Mouse (Mus musculus) ES-E14 (cell line): ENCODE measurements around the gene Steap2. TPM values are rescaled to one million over a fixed set of nuclear protein-coding genes. Genes with fewer than 3 reads are reported as not detected.

ENCODE experiments used
- DNase-seq: peaks from one replicate; pipeline ENCODE4 v3.0.0-alpha.2; 2013; ENCODE audit warnings: low read depth, low spot score
- H3K27ac ChIP-seq: 2 replicates; pipeline ENCODE4 v1.5.1; 2012; ENCODE audit warnings: low read depth, mild to moderate bottlenecking, low read length, moderate library complexity, mixed read lengths; ENCODE audit not compliant: poor library complexity, insufficient read depth, severe bottlenecking
- H3K36me3 ChIP-seq: 2 replicates; pipeline ENCODE4 v1.6.1; 2012; ENCODE audit warnings: mild to moderate bottlenecking, low read length, moderate library complexity, mixed read lengths; ENCODE audit not compliant: control insufficient read depth, poor library complexity, insufficient read depth, severe bottlenecking
- H3K4me1 ChIP-seq, 2 experiments: fragments of 150-350 bp in 1 of 2; sonication (generic) in 1 of 2; 2 replicates each; pipeline ENCODE4 v1.6.1; 2012; ENCODE audit warnings: low read length in 2 of 2, mild to moderate bottlenecking in 1 of 2, mixed read lengths in 1 of 2; ENCODE audit not compliant: control insufficient read depth in 2 of 2, insufficient read depth in 2 of 2, poor library complexity in 1 of 2
- H3K4me3 ChIP-seq, 2 experiments: fragments of 150-350 bp in 1 of 2; sonication (generic) in 1 of 2; 2 replicates each; pipeline ENCODE4 v1.5.1; 2012; ENCODE audit warnings: low read length in 2 of 2, low read depth in 1 of 2, mild to moderate bottlenecking in 1 of 2, mixed read lengths in 1 of 2; ENCODE audit not compliant: insufficient read depth in 1 of 2, poor library complexity in 1 of 2, severe bottlenecking in 1 of 2
- H3K9ac ChIP-seq: 2 replicates; pipeline ENCODE4 v1.6.1; 2012; ENCODE audit warnings: low read depth, mild to moderate bottlenecking, low read length, mixed read lengths; ENCODE audit not compliant: poor library complexity, insufficient read depth, severe bottlenecking
- H3K9me3 ChIP-seq: fragments of 150-350 bp; sonication (generic); 2 replicates; pipeline ENCODE4 v1.6.1; 2012; ENCODE audit warnings: low read depth, mild to moderate bottlenecking, low read length; ENCODE audit not compliant: control insufficient read depth, insufficient read depth
- CHD2 ChIP-seq: IDR thresholded peaks from 2 replicates; pipeline ENCODE4 v1.6.1; 2014; ENCODE audit warnings: mild to moderate bottlenecking, low read depth, low read length, inconsistent platforms
- HCFC1 ChIP-seq: IDR thresholded peaks from 2 replicates; pipeline ENCODE4 v1.6.1; 2012; ENCODE audit warnings: low read length, inconsistent platforms, borderline replicate concordance; ENCODE audit not compliant: insufficient read depth
- MAFK ChIP-seq: IDR thresholded peaks from 2 replicates; pipeline ENCODE4 v1.6.1; 2014; ENCODE audit warnings: mild to moderate bottlenecking, low read depth, low read length, inconsistent platforms; ENCODE audit not compliant: insufficient read depth
- ZC3H11A ChIP-seq: IDR thresholded peaks from 2 replicates; pipeline ENCODE4 v1.6.1; 2012; ENCODE audit warnings: low read depth, mild to moderate bottlenecking, inconsistent platforms, low read length, borderline replicate concordance
- ZNF384 ChIP-seq: IDR thresholded peaks from 2 replicates; pipeline ENCODE4 v1.6.1; 2012; ENCODE audit warnings: low read depth, low read length, inconsistent platforms
- in situ Hi-C, 2 experiments: fragments of 600-800 bp; cut with MboI; formaldehyde crosslinking; loops; one replicate each; pipeline ENCODE4 v1.15.1; 2025; ENCODE audit warnings: low sequenced_read_pairs in 2 of 2, inconsistent platforms in 1 of 2; ENCODE audit not compliant: unreplicated experiment in 2 of 2
- total RNA-seq: library from RNA; depleted of rRNA; stranded (reverse); fragments of 300-350 nt; gene quantifications from 2 replicates; pipeline ENCODE4 v1.2.3, GENCODE M21; 2012

Steap2 gene
- total RNA-seq, 1 experiment, result 26.4 TPM

- Histone ChIP-seq H3K9ac (no peak overlapping the region), H3K9me3 (no peaks in the 10 kb centered on the region), H3K36me3 (peaks cover 2% of the 10 kb centered on the region; the same call in 1 of the 2 replicates), H3K4me3 (no peak overlapping the region), H3K27ac (no peak overlapping the region), H3K4me1 (peaks cover 5 to 10% of the 10 kb centered on the region in 2 experiments; a peak in 3 of 4 replicates)
- TF ChIP-seq ZC3H11A, result no peak
- no peak for TF ChIP-seq MAFK
- in situ Hi-C loops, result no loop called here
- DNase-seq, result no peak
These were observed 11.1 kb downstream of the Steap2 start for GRCm38 (mm10) chr5:5683292-5683691.

GRCm38 (mm10) chr5:5679459-5679858 lies 14.9 kb downstream of the Steap2 start:
- H3K4me1 ChIP-seq, result no peaks in the 10 kb centered on the region
- H3K9ac ChIP-seq, result no peak overlapping the region
- TF ChIP-seq CHD2 (no peak), HCFC1 (no peak), MAFK (no peak), ZC3H11A (no peak), ZNF384 (no peak)
- in situ Hi-C loops, result no loop called here
- DNase-seq, result no peak
- H3K9me3 ChIP-seq, result no peaks in the 10 kb centered on the region
- no peak overlapping the region for H3K4me3 ChIP-seq
- peaks cover 5% of the 10 kb centered on the region; the same call in 1 of the 2 replicates for H3K36me3 ChIP-seq
- no peak overlapping the region for H3K27ac ChIP-seq

GRCm38 (mm10) chr5:5676082-5676481 lies 18.3 kb downstream of the Steap2 start:
- peaks cover 9% of the 10 kb centered on the region; the same call in 1 of the 2 replicates for H3K36me3 ChIP-seq
- in situ Hi-C loops, result no loop called here
- H3K4me1 ChIP-seq, result no peaks in the 10 kb centered on the region
- DNase-seq, result no peak
- H3K9me3 ChIP-seq, result no peaks in the 10 kb centered on the region
- no peak overlapping the region for H3K9ac ChIP-seq
- no peak overlapping the region for H3K27ac ChIP-seq
- H3K4me3 ChIP-seq, result no peak overlapping the region
- TF ChIP-seq ZNF384, result no peak
- no peak for TF ChIP-seq CHD2
- no peak for TF ChIP-seq HCFC1
- no peak for TF ChIP-seq MAFK
- TF ChIP-seq ZC3H11A, result no peak

- no peaks in the 10 kb centered on the region for H3K4me1 ChIP-seq
- H3K27ac ChIP-seq, result no peak overlapping the region
- no peak for DNase-seq
- H3K9me3 ChIP-seq, result no peaks in the 10 kb centered on the region
- TF ChIP-seq ZC3H11A (no peak), MAFK (no peak), ZNF384 (no peak), CHD2 (no peak), HCFC1 (no peak)
- H3K36me3 ChIP-seq, result peaks cover 8% of the 10 kb centered on the region; the same call in 1 of the 2 replicates
- H3K9ac ChIP-seq, result no peak overlapping the region
- H3K4me3 ChIP-seq, result no peak overlapping the region
- in situ Hi-C loops, result no loop called here
These were observed 25.5 kb downstream of the Steap2 start for GRCm38 (mm10) chr5:5668920-5669319.

GRCm38 (mm10) chr5:5664371-5664926 lies 29.9 kb downstream of the Steap2 start:
- Histone ChIP-seq H3K9ac (peak overlapping the region; percentile 58; the same call in 1 of the 2 replicates), H3K27ac (no peak overlapping the region), H3K9me3 (no peaks in the 10 kb centered on the region), H3K36me3 (peaks cover 3% of the 10 kb centered on the region; the same call in 1 of the 2 replicates), H3K4me3 (peak overlapping the region; percentile 71 to 85; a peak in 3 of 4 replicates), H3K4me1 (0 out of 4 replicates have a peak, but pooled peaks cover 0 to 3% of the 10 kb centered on the region in 2 experiments)
- no peak for DNase-seq
- TF ChIP-seq MAFK, result no peak
- no peak for TF ChIP-seq CHD2
- TF ChIP-seq HCFC1, result no peak
- TF ChIP-seq ZC3H11A, result no peak
- no peak for TF ChIP-seq ZNF384
- in situ Hi-C loops, result no loop called here
